Mouse (Mus musculus): ENCODE data around the gene Kctd10. TPM values are rescaled to one million over a fixed set of nuclear protein-coding genes. Genes with fewer than 3 reads are reported as not detected.

The Kctd10 gene
- polyA plus RNA-seq (2012; ENCODE audit: low replicate concordance) = 80.5 and 160 TPM in 2 replicates

DNA sequence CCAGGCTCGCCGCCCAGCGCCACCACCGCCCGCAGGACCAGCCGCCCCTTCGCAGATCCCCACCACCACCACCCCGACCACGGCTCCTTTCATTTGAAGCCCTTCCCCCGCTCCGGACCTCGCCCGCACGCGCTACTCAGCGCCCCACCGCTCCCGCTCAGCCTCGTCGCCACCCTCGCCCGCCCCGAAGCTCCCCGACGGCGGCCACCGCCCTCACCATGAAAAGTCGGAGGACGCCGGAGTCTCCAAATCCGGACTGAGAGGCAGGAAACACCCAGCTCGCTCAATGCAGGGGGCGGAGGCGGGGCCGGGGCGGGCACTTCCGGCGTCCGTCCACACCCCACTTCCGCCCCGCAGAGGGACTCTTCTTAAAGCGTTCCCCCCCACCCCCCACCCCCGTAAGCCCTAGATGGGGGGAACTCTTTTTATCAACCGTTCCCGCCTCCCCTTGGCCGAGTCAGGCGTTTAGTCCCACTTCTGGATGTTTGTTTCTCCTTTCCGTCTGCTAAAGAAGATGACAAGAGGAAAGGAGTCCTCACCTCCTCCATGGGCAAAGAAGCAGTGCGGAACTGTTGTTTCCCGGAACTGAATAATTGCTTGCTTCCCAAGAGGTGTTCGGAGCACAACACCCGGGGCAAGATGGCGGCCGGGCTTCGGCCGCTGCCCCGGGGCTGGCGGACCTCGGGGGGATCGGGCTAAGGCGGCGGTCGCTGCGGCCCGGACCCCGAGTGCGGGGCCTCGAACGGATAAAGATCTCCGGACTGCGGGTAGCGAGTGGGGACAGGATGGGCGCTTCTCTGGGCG, at the start of gene Kctd10, which contains the start of gene Ube3b:
TSS of gene Kctd10 (minus strand) at position 300 of the 804 bp plus-strand sequence.
TSS of gene Ube3b (plus strand) at position 399 of the 804 bp plus-strand sequence.

Other genes starting within 250 kb of the Kctd10 start
- gene Acacb, start 234.0 kb downstream of the Kctd10 start, polyA plus RNA-seq (2012; ENCODE audit: low replicate concordance) = 3.2 and 3.8 TPM in 2 replicates
- gene Foxn4, start 106.7 kb downstream of the Kctd10 start, polyA plus RNA-seq (2012; ENCODE audit: low replicate concordance) = not detected in 2 replicates
- gene Myo1h, start 91.3 kb downstream of the Kctd10 start, polyA plus RNA-seq (2012; ENCODE audit: low replicate concordance) = 0.89 and 1.0 TPM in 2 replicates
- 50.0 and 121 TPM in 2 replicates for gene Ube3b, start 99 bp upstream of the Kctd10 start, polyA plus RNA-seq (2012; ENCODE audit: low replicate concordance)
- gene Mmab, start 63.6 kb upstream of the Kctd10 start, polyA plus RNA-seq (2012; ENCODE audit: low replicate concordance) = 7.9 and 21.6 TPM in 2 replicates
- gene Mvk, start 63.8 kb upstream of the Kctd10 start, polyA plus RNA-seq (2012; ENCODE audit: low replicate concordance) = 16.9 and 33.9 TPM in 2 replicates
- 13.4 and 20.8 TPM in 2 replicates for gene Fam222a, start 187.5 kb upstream of the Kctd10 start, polyA plus RNA-seq (2012; ENCODE audit: low replicate concordance)

Measured in hematopoietic multipotent progenitor cell, adult 10-12 weeks (in vitro differentiated cells).